Mouse (Mus musculus) midbrain, embryonic 14.5 days (tissue): ENCODE measurements around the gene Catsper2. TPM values are rescaled to one million over a fixed set of nuclear protein-coding genes. Genes with fewer than 3 reads are reported as not detected.
"Not testable (repeated sequence)": the region's sequence is repeated elsewhere in the genome, so short reads cannot be mapped to it uniquely, and the experiment has no call there.

ENCODE experiments used
- ATAC-seq: fragments of 200-750 bp; cut with Nextera tagmentation; 2 replicates; pipeline ENCODE4 v1.8.0; 2017; ENCODE audit warnings: moderate number of reproducible peaks, moderate library complexity; ENCODE audit not compliant: low FRiP score, low TSS enrichment
- DNase-seq: peaks from one replicate; pipeline ENCODE4 v3.0.0-alpha.2; 2015
- H3K27ac ChIP-seq: fragments of 300-500 bp; sonication (generic); replicated peaks from 2 replicates; pipeline ENCODE4 v1.5.1; 2014; ENCODE audit warnings: mild to moderate bottlenecking, low read depth, low read length, moderate library complexity
- H3K27me3 ChIP-seq: fragments of 300-500 bp; sonication (generic); 2 replicates; pipeline ENCODE4 v1.6.1; 2014; ENCODE audit warnings: low read length, control low read depth, mixed read lengths; ENCODE audit not compliant: control insufficient read depth, insufficient read depth
- H3K36me3 ChIP-seq: fragments of 300-500 bp; sonication (generic); 2 replicates; pipeline ENCODE4 v1.6.1; 2014; ENCODE audit warnings: low read length, control low read depth; ENCODE audit not compliant: control insufficient read depth, insufficient read depth
- H3K4me1 ChIP-seq: fragments of 300-500 bp; sonication (generic); 2 replicates; pipeline ENCODE4 v1.6.1; 2014; ENCODE audit warnings: mild to moderate bottlenecking, antibody characterized with exemption, low read length, control low read depth; ENCODE audit not compliant: control insufficient read depth, insufficient read depth
- H3K4me2 ChIP-seq: fragments of 300-500 bp; sonication (generic); 2 replicates; pipeline ENCODE4 v1.6.1; 2014; ENCODE audit warnings: mild to moderate bottlenecking, low read length, moderate library complexity
- H3K4me3 ChIP-seq: fragments of 300-500 bp; sonication (generic); replicated peaks from 2 replicates; pipeline ENCODE4 v1.5.1; 2014; ENCODE audit warnings: low read depth, low read length
- H3K9ac ChIP-seq: fragments of 300-500 bp; sonication (generic); replicated peaks from 2 replicates; pipeline ENCODE4 v1.6.1; 2014; ENCODE audit warnings: mild to moderate bottlenecking, low read length, moderate library complexity
- H3K9me3 ChIP-seq: fragments of 300-500 bp; sonication (generic); 2 replicates; pipeline ENCODE4 v1.6.1; 2016; ENCODE audit warnings: low read length, control low read depth, mixed read lengths; ENCODE audit not compliant: control insufficient read depth
- WGBS: fragments of 180-500 bp; shearing (Covaris S2); extraction: QIAGEN DNeasy Blood & Tissue Kit; methylation state at CpG from one replicate; pipeline ENCODE4 v1.1.7; 2014; 5-methylcytosine and 5-hydroxymethylcytosine counted together
- polyA plus RNA-seq: library from polyadenylated mRNA; unstranded; fragments of >200 nt; fragmentation: Nextera tagmentation; extraction: Ambion mirVana; gene quantifications from 2 replicates; pipeline ENCODE4 v1.2.1, GENCODE M21; 2014

Gene Catsper2
- polyA plus RNA-seq, 1 experiment from 2014 or later, result 4.5 TPM

DNA sequence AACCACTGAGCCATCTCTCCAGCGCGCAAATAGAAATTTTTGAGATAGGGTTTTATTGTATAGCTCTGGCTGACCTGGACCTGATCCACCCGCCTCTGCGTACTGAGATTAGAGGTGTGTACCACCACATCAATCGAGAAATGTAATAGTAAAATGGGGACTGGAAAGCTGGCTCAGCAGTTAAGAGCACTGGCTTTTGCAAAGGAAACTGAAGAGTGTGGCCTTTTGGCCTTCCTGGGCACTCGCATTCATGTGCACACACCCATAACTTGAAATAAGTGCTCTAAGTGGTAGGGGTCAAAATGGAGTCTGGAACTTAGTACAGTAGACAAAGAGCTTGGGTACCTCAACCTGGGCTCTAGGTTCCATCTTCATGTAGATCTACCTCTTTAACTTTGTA is 2.8 kb upstream of the Catsper2 start:
- DNase-seq (no peak), ATAC-seq (no peak)
- peak overlapping the region; percentile 22; the same call in 1 of the 2 replicates for H3K4me2 ChIP-seq
- H3K4me3 ChIP-seq, result no peak overlapping the region
- H3K9ac ChIP-seq, result no peak overlapping the region
- H3K9me3 ChIP-seq, result no peaks in the 10 kb centered on the region
- H3K36me3 ChIP-seq, result peaks cover 33% of the 10 kb centered on the region
- no peak overlapping the region for H3K27ac ChIP-seq
- 95% methylated on average over 6 of the region's 6 CpGs for WGBS
- H3K27me3 ChIP-seq, result no peaks in the 10 kb centered on the region
- H3K4me1 ChIP-seq, result peaks cover 20% of the 10 kb centered on the region

DNA sequence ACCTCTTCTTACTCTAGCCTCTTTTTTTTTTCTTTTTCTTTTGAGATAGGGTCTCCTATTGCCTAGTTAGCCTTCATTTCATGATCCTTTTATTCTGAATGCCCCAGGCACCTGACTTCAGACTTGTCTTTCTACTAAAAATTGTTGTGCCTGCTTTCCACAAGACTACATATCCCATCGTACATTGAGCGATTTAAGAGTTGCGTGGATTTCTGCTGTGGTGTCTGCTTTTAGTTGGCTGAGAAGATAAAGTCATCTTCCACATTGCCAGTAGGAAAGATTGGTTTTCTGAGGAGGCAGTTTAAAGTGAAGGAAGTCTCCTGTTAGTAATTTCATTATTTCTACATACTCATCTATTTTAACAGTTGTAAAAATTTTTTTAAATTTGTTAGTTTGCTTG is 2.0 kb upstream of the Catsper2 start:
- 85% methylated on average over 3 of the region's 3 CpGs for WGBS
- DNase-seq, result no peak
- peaks cover 20% of the 10 kb centered on the region for H3K4me1 ChIP-seq
- no peak for ATAC-seq
- H3K27me3 ChIP-seq, result no peaks in the 10 kb centered on the region
- peaks cover 30% of the 10 kb centered on the region for H3K36me3 ChIP-seq
- peak overlapping the region; percentile 99; the same call in 1 of the 2 replicates for H3K4me3 ChIP-seq
- H3K4me2 ChIP-seq, result peak overlapping the region; percentile 75
- no peaks in the 10 kb centered on the region for H3K9me3 ChIP-seq
- no peak overlapping the region; the same call in 1 of the 2 replicates for H3K9ac ChIP-seq
- H3K27ac ChIP-seq, result no peak overlapping the region

- WGBS, result 61% methylated on average over 3 of the region's 3 CpGs
- Histone ChIP-seq H3K4me1 (peaks cover 20% of the 10 kb centered on the region), H3K9ac (peak overlapping the region; percentile 96; the same call in 1 of the 2 replicates), H3K4me2 (peak overlapping the region; percentile 75), H3K9me3 (no peaks in the 10 kb centered on the region), H3K27ac (no peak overlapping the region), H3K27me3 (no peaks in the 10 kb centered on the region), H3K36me3 (peaks cover 31% of the 10 kb centered on the region), H3K4me3 (peak overlapping the region; percentile 99)
- ATAC-seq (no peak), DNase-seq (no peak)
Observed at GRCm38 (mm10) chr2:121415103-121415502, 1.5 kb upstream of the Catsper2 start.

DNA sequence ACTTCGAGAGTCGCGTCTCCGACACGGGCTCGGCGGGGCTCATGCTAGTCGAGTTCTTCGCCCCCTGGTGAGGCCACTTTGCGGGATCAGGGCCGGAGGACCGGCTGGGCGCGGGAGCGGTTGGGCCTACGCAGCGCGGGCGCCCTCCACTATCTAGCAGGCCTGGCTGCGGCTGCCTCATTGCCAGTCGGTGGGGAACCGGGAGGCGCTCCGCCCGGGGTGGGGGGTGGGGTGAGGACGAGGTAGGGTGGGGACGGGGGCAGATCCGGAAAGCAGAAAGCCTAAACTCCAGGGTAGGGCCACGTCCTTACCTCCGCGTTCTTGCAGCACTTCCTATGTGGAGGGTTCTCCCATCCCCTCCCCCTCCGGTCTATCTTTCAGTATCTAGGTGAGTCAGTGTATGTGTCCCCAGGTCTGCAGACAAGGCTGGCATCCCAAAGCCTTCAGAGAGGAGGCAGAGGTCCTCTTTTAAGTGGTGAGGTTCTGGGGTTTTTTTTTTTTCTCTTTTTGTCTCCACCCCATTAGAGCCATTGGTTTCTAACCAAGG is 620 bp upstream of the Catsper2 start:
- ATAC-seq, result peak; percentile 51
- Histone ChIP-seq H3K4me1 (peaks cover 20% of the 10 kb centered on the region), H3K27ac (peak overlapping the region; percentile 97), H3K4me2 (peak overlapping the region; percentile 75), H3K27me3 (no peaks in the 10 kb centered on the region), H3K36me3 (peaks cover 26% of the 10 kb centered on the region), H3K9me3 (no peaks in the 10 kb centered on the region), H3K9ac (peak overlapping the region; percentile 96), H3K4me3 (peak overlapping the region; percentile 99)
- peak; percentile 63 for DNase-seq
- under 1% methylated on average over 32 of the region's 32 CpGs for WGBS

DNA sequence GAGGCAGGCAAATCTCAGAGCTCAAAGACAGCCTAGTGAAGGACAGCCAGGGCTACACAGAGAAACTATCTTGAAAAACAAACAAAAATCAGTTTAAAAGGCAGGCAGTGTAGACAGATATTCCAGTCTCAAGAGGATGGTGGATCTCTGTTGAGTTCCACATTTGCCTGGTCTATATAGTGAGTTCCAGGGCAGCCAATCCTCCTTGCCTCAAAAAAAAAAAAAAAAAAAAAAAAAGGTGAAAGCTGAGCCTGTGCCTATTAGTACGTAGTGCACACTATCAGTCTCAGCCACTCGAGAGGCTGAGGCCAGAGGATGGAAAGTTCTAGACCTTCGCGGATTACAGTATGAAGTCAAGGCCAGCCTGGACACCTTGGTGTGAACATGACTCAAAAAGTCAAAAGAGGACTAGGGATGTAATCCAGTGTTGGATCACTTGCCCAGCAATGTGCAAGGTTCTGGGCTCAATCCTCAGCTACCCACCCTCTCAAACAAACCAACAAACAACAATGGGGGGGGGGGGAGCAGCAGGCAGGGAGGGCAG is 677 bp downstream of the Catsper2 start:
- Histone ChIP-seq H3K36me3 (peaks cover 13% of the 10 kb centered on the region), H3K27me3 (no peaks in the 10 kb centered on the region), H3K9ac (peak overlapping the region; percentile 96), H3K4me2 (peak overlapping the region; percentile 75), H3K4me1 (peaks cover 20% of the 10 kb centered on the region), H3K9me3 (no peaks in the 10 kb centered on the region), H3K27ac (peak overlapping the region; percentile 97), H3K4me3 (peak overlapping the region; percentile 99)
- peak; percentile 59 for DNase-seq
- peak; percentile 12 for ATAC-seq
- WGBS, result 16% methylated on average over 4 of the region's 4 CpGs

- DNase-seq (peak; percentile 9), ATAC-seq (no peak)
- WGBS, result 31% methylated on average over 4 of the region's 4 CpGs
Observed at GRCm38 (mm10) chr2:121408160-121408559, 5.4 kb downstream of the Catsper2 start.

GRCm38 (mm10) chr2:121403296-121403695 is 10.3 kb downstream of the Catsper2 start:
- no peak overlapping the region for H3K4me3 ChIP-seq
- no peaks in the 10 kb centered on the region for H3K36me3 ChIP-seq
- H3K4me1 ChIP-seq, result no peaks in the 10 kb centered on the region
- no peak overlapping the region for H3K9ac ChIP-seq
- H3K9me3 ChIP-seq, result no peaks in the 10 kb centered on the region
- H3K27me3 ChIP-seq, result no peaks in the 10 kb centered on the region
- ATAC-seq, result no peak
- no peak for DNase-seq
- H3K27ac ChIP-seq, result no peak overlapping the region
- no peak overlapping the region for H3K4me2 ChIP-seq

More at GRCm38 (mm10) chr2:121408160-121408559, 5.4 kb downstream of the Catsper2 start:
- Histone ChIP-seq H3K36me3 (0 out of 2 replicates have a peak, but pooled peaks cover 2% of the 10 kb centered on the region), H3K9me3 (no peaks in the 10 kb centered on the region), H3K9ac (no peak overlapping the region), H3K4me1 (no peaks in the 10 kb centered on the region), H3K27ac (no peak overlapping the region), H3K27me3 (no peaks in the 10 kb centered on the region), H3K4me3 (no peak overlapping the region), H3K4me2 (no peak overlapping the region)

DNA sequence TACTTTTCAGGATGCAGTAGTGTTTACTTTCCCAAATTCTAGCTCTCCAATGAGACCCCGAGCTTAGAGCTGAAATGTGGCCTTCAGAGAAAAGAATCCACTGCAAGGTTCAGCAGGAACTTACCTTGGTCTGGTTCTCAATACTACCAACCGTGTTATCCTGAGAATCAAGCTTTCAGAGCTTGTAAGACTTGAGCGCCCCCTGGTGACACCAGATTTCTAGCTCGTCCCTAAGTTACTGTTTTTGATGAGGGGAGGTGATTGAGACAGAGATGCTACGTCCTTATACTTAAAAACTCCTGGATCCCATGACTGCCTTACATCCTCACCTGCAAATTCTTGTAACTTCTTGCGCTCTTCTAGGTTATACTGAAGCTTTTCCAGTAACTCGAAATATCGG is 17.0 kb downstream of the Catsper2 start:
- H3K9ac ChIP-seq, result no peak overlapping the region
- no peaks in the 10 kb centered on the region for H3K36me3 ChIP-seq
- H3K27me3 ChIP-seq, result no peaks in the 10 kb centered on the region
- 15% methylated on average over 8 of the region's 8 CpGs for WGBS
- no peaks in the 10 kb centered on the region for H3K4me1 ChIP-seq
- no peaks in the 10 kb centered on the region for H3K9me3 ChIP-seq
- no peak overlapping the region for H3K27ac ChIP-seq
- no peak overlapping the region for H3K4me3 ChIP-seq
- no peak overlapping the region for H3K4me2 ChIP-seq
- peak; percentile 96 for DNase-seq
- ATAC-seq, result no peak

DNA sequence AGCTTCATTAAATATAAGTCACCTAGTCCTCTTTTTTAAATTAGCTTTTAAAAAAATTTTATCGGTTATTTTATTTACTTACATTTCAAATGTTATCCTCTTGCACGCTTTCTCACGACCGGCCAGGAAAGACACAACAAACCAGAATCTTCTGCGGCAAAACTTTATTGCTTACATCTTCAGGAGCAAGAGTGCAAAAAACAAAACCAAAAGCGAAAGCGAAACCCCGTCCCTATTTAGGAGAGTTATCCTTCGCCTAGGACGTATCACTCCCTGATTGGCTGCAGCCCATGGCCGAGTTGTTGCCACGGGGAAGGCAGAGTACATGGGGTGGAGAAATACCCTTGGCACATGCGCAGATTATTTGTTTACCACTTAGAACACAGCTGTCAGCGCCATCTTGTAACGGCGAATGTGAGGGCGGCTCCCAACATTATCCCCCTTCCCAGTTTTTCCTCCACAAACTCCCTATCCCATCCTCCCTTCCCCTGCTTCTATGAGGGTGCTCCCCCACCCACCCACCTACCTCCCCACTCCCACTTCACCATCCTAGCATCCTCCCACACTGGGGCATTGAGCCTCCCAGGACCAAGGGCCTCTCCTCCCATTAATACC is 26.5 kb downstream of the Catsper2 start, which contains the start of gene Strc:
TSS of gene Strc (minus strand) at position 208 of the 615 bp plus-strand sequence.
- not testable (repeated sequence) for H3K4me3 ChIP-seq, H3K27me3 ChIP-seq, H3K27ac ChIP-seq, H3K36me3 ChIP-seq, H3K4me1 ChIP-seq, H3K9ac ChIP-seq, H3K9me3 ChIP-seq, ATAC-seq, DNase-seq, H3K4me2 ChIP-seq
- 97% methylated on average over 15 of the region's 17 CpGs for WGBS
